Mouse (Mus musculus): ENCODE measurements around the gene Tctex1d4.

The Tctex1d4 gene

GRCm38 (mm10) chr4:117138295-117139216, 12.0 kb downstream of the Tctex1d4 start:
- peak; percentile 89 for DNase-seq (ENCODE audit: low read depth, low spot score)

GRCm38 (mm10) chr4:117139217-117139612, 12.6 kb downstream of the Tctex1d4 start:
- peak; percentile 90 for DNase-seq (ENCODE audit: low read depth, low spot score)

GRCm38 (mm10) chr4:117140613-117141012, 14.0 kb downstream of the Tctex1d4 start:
- no peak for DNase-seq (ENCODE audit: low read depth, low spot score)

- DNase-seq (ENCODE audit: low read depth, low spot score), result peak; percentile 69
These were observed 16.4 kb downstream of the Tctex1d4 start for GRCm38 (mm10) chr4:117143023-117143422.

GRCm38 (mm10) chr4:117145248-117145647, 18.7 kb downstream of the Tctex1d4 start:
- DNase-seq (ENCODE audit: low read depth, low spot score), result peak; percentile 64

- peak; percentile 97 for DNase-seq (ENCODE audit: low read depth, low spot score)
These were observed 19.6 kb downstream of the Tctex1d4 start for GRCm38 (mm10) chr4:117146176-117146575.

- peak; percentile 63 for DNase-seq (ENCODE audit: low read depth, low spot score)
These were observed 21.6 kb downstream of the Tctex1d4 start for GRCm38 (mm10) chr4:117148047-117148713.

GRCm38 (mm10) chr4:117148815-117149214, 22.2 kb downstream of the Tctex1d4 start:
- peak; percentile 54 for DNase-seq (ENCODE audit: low read depth, low spot score)

GRCm38 (mm10) chr4:117149291-117150211, 23.0 kb downstream of the Tctex1d4 start:
- peak; percentile 59 for DNase-seq (ENCODE audit: low read depth, low spot score)

- DNase-seq (ENCODE audit: low read depth, low spot score), result no peak
These were observed 23.7 kb downstream of the Tctex1d4 start for GRCm38 (mm10) chr4:117150212-117150733.

- peak; percentile 57 for DNase-seq (ENCODE audit: low read depth, low spot score)
These were observed 24.8 kb downstream of the Tctex1d4 start for GRCm38 (mm10) chr4:117151416-117151815.

- peak; percentile 87 for DNase-seq (ENCODE audit: low read depth, low spot score)
These were observed 26.1 kb downstream of the Tctex1d4 start for GRCm38 (mm10) chr4:117152714-117153113.

GRCm38 (mm10) chr4:117155020-117155791, 28.6 kb downstream of the Tctex1d4 start:
- peak; percentile 37 for DNase-seq (ENCODE audit: low read depth, low spot score)

GRCm38 (mm10) chr4:117155792-117156355, 29.3 kb downstream of the Tctex1d4 start, which contains the start of gene Rps8:
TSS of gene Rps8 (minus strand) at chr4:117156243.
- DNase-seq (ENCODE audit: low read depth, low spot score), result peak; percentile 97

- DNase-seq (ENCODE audit: low read depth, low spot score), result no peak
These were observed 29.8 kb downstream of the Tctex1d4 start for GRCm38 (mm10) chr4:117156372-117156771.

- DNase-seq (ENCODE audit: low read depth, low spot score), result peak; percentile 65
These were observed 33.1 kb downstream of the Tctex1d4 start for GRCm38 (mm10) chr4:117159666-117160065.

GRCm38 (mm10) chr4:117161183-117161582, 34.6 kb downstream of the Tctex1d4 start:
- no peak for DNase-seq (ENCODE audit: low read depth, low spot score)

GRCm38 (mm10) chr4:117169936-117170335, 43.3 kb downstream of the Tctex1d4 start:
- DNase-seq (ENCODE audit: low read depth, low spot score), result peak; percentile 81
